Comparison of ENCODE assay signal across 8 mouse cellular contexts in genomic region chr1:134361195-134361856, GRCm38 (mm10). TPM values are rescaled to one million over a fixed set of nuclear protein-coding genes. Genes with fewer than 3 reads are reported as not detected.
DNase-seq lines count a peak whose midpoint lies in the region; ATAC-seq and TF ChIP-seq lines count a peak whose summit lies in the region.

No protein-coding gene starts in this region.

- peak; percentile 68 for ATAC-seq in erythroid progenitor cell, adult 5-6 weeks (replicated peaks; ENCODE audit: low FRiP score, poor library complexity, severe bottlenecking)
- ATAC-seq in limb, embryonic 15.5 days (ENCODE audit: insufficient number of reproducible peaks, low FRiP score, low TSS enrichment, low read depth): peak; percentile 84
- peak; percentile 83 for ATAC-seq in neural tube, embryonic 15.5 days (ENCODE audit: low FRiP score)

- no peak for TF ChIP-seq POLR2A in CH12.LX (IDR thresholded peaks at IDR 0.05; ENCODE audit: low read depth, low read length)

- TF ChIP-seq CTCF in CH12.LX (conservative IDR thresholded peaks at IDR 0.05 in 1 of 2, IDR thresholded peaks at IDR 0.05 in 1 of 2; ENCODE audit: low read depth in 2 of 2, low read length in 2 of 2): no peak

- peaks cover 28% of the 10 kb centered on the region for H3K36me3 ChIP-seq in heart, embryonic 10.5 days
- peaks cover 18 to 36% of the 10 kb centered on the region in 2 experiments for H3K36me3 ChIP-seq in CH12.LX (replicated peaks in 1 of 2; ENCODE audit: control insufficient read depth in 1 of 2, insufficient read depth in 1 of 2, low read length in 1 of 2)
- H3K36me3 ChIP-seq in limb, embryonic 15.5 days: peaks cover 19% of the 10 kb centered on the region
- H3K36me3 ChIP-seq in neural tube, embryonic 15.5 days: peaks cover 21% of the 10 kb centered on the region

- TF ChIP-seq EP300 in CH12.LX (IDR thresholded peaks at IDR 0.05; ENCODE audit: low read length): no peak

- no peaks in the 10 kb centered on the region for H3K27me3 ChIP-seq in heart, embryonic 10.5 days (ENCODE audit: insufficient read depth, poor library complexity, severe bottlenecking)
- no peaks in the 10 kb centered on the region for H3K27me3 ChIP-seq in CH12.LX (replicated peaks)
- no peaks in the 10 kb centered on the region for H3K27me3 ChIP-seq in limb, embryonic 15.5 days
- H3K27me3 ChIP-seq in neural tube, embryonic 15.5 days (replicated peaks): no peaks in the 10 kb centered on the region

- DNase-seq in heart, embryonic 10.5 days (ENCODE audit: low spot score): no peak
- no peak for DNase-seq in heart, adult 18-20 months
- peak; percentile 12 for DNase-seq in CH12.LX (ENCODE audit: extremely low read depth)
- DNase-seq in cerebellum, postnatal 10 days: no peak
- DNase-seq in thymus, postnatal 10 days (ENCODE audit: low spot score in 2 of 2): no peak

- peak overlapping the region; percentile 95 for H3K27ac ChIP-seq in heart, embryonic 10.5 days
- H3K27ac ChIP-seq in CH12.LX (ENCODE audit: insufficient read depth, low read depth): no peak overlapping the region
- peak overlapping the region; percentile 84 for H3K27ac ChIP-seq in limb, embryonic 15.5 days
- peak overlapping the region; percentile 87 for H3K27ac ChIP-seq in neural tube, embryonic 15.5 days (replicated peaks)

- peak overlapping the region; percentile 92 for H3K4me3 ChIP-seq in heart, embryonic 10.5 days
- H3K4me3 ChIP-seq in CH12.LX (replicated peaks in 1 of 3; ENCODE audit: low read depth in 2 of 3, low read length in 2 of 3, poor library complexity in 1 of 3): peak overlapping the region; percentile 85 to 99 (median 89)
- peak overlapping the region; percentile 87 for H3K4me3 ChIP-seq in limb, embryonic 15.5 days
- peak overlapping the region; percentile 91 for H3K4me3 ChIP-seq in neural tube, embryonic 15.5 days (replicated peaks)

- peaks cover 10% of the 10 kb centered on the region; the same call in 1 of the 2 replicates for H3K4me1 ChIP-seq in heart, embryonic 10.5 days
- peaks cover 2 to 17% of the 10 kb centered on the region in 2 experiments; a peak in 3 of 4 replicates for H3K4me1 ChIP-seq in CH12.LX (ENCODE audit: control insufficient read depth in 1 of 2, insufficient read depth in 2 of 2)
- H3K4me1 ChIP-seq in limb, embryonic 15.5 days: peaks cover 8% of the 10 kb centered on the region; the same call in 1 of the 2 replicates
- H3K4me1 ChIP-seq in neural tube, embryonic 15.5 days: peaks cover 27% of the 10 kb centered on the region

- 2% methylated on average over 44 of the region's 44 CpGs for WGBS in heart, embryonic 10.5 days
- under 1% methylated on average over 42 of the region's 44 CpGs for WGBS in limb, embryonic 15.5 days
- 3% methylated on average over 37 of the region's 44 CpGs for WGBS in neural tube, embryonic 15.5 days

- TF ChIP-seq RAD21 in CH12.LX (IDR thresholded peaks at IDR 0.05; ENCODE audit: low read depth, low read length): no peak

- peak overlapping the region; percentile 92 for H3K9ac ChIP-seq in CH12.LX (ENCODE audit: insufficient read depth, low read depth)
- peak overlapping the region; percentile 89 for H3K9ac ChIP-seq in limb, embryonic 15.5 days
- H3K9ac ChIP-seq in neural tube, embryonic 15.5 days (replicated peaks): peak overlapping the region; percentile 93

- H3K9me3 ChIP-seq in heart, embryonic 10.5 days: no peaks in the 10 kb centered on the region
- no peaks in the 10 kb centered on the region for H3K9me3 ChIP-seq in CH12.LX (replicated peaks; ENCODE audit: low read length)
- H3K9me3 ChIP-seq in limb, embryonic 15.5 days: no peaks in the 10 kb centered on the region
- no peaks in the 10 kb centered on the region for H3K9me3 ChIP-seq in neural tube, embryonic 15.5 days (replicated peaks)

- in situ Hi-C loops in CH12.LX (cut with MboI; ENCODE audit: low pct_ligation_motif_present, low pct_unique_long_range_greater_than_20kb, low sequenced_read_pairs): no loop called here

- peaks cover 25% of the 10 kb centered on the region for H3K79me2 ChIP-seq in CH12.LX (replicated peaks; ENCODE audit: control insufficient read depth, extremely low read depth, insufficient read depth, poor library complexity, severe bottlenecking)

- H3K4me2 ChIP-seq in CH12.LX (ENCODE audit: insufficient read depth, low read depth, poor library complexity, severe bottlenecking): peak overlapping the region; percentile 98
- H3K4me2 ChIP-seq in limb, embryonic 15.5 days: peak overlapping the region; percentile 63
- H3K4me2 ChIP-seq in neural tube, embryonic 15.5 days: peak overlapping the region; percentile 85

- dilution Hi-C loops in CH12.LX (cut with MboI; ENCODE audit: extremely low pct_ligation_motif_present, extremely low pct_unique_long_range_greater_than_20kb, low sequenced_read_pairs): no loop called here

TF ChIP-seq in CH12.LX, 34 proteins besides CTCF, POLR2A, EP300 and RAD21 (continues in another document):
- TF ChIP-seq ZC3H11A (IDR thresholded peaks at IDR 0.05; ENCODE audit: low read depth, low read length): no peak
- no peak for TF ChIP-seq POLR2AphosphoS2 (IDR thresholded peaks at IDR 0.05; ENCODE audit: low read depth, low read length)
- no peak for TF ChIP-seq JUND (conservative IDR thresholded peaks at IDR 0.05; ENCODE audit: low read depth, low read length)
- TF ChIP-seq MAFK (IDR thresholded peaks at IDR 0.05; ENCODE audit: insufficient replicate concordance, low read length): no peak
- no peak for TF ChIP-seq MYC (IDR thresholded peaks at IDR 0.05; ENCODE audit: low read depth, low read length)
- TF ChIP-seq TCF12 (IDR thresholded peaks at IDR 0.05; ENCODE audit: low read depth, low read length): no peak
- no peak for TF ChIP-seq USF1 (IDR thresholded peaks at IDR 0.05; ENCODE audit: low read depth, low read length)
- TF ChIP-seq MAZ (IDR thresholded peaks at IDR 0.05; ENCODE audit: low read depth, low read length): no peak
- no peak for TF ChIP-seq SIN3A (IDR thresholded peaks at IDR 0.05; ENCODE audit: low read length)

RNA-seq across cellular contexts. Expression of gene Tmem183a, which starts 0.5 kb away (rescaled TPM):
- 81.9 and 95.9 TPM in 2 replicates for polyA plus RNA-seq in heart, embryonic 10.5 days (2016; fragmentation: Nextera tagmentation; extraction: Ambion mirVana)
- total RNA-seq in heart, adult 18-20 months (2021): 10 to 100 TPM; 11.1 to 14.2 TPM
- 41.5 and 52.0 TPM in 2 replicates for total RNA-seq in CH12.LX (2012; rRNA removed)
- total RNA-seq in CH12.LX (2014; rRNA removed): 73.6 and 75.6 TPM in 2 replicates
- polyA plus RNA-seq in CH12.LX (2012; ENCODE audit: insufficient read length, low read depth): 61.1 and 82.4 TPM in 2 replicates
- 52.0 and 62.3 TPM in 2 replicates for total RNA-seq in erythroid progenitor cell, adult 5-6 weeks (2015; ENCODE audit: low replicate concordance)
- total RNA-seq in erythroid progenitor cell, adult 5-6 weeks (2017; ENCODE audit: low replicate concordance): 72.4 and 84.7 TPM in 2 replicates
- polyA plus RNA-seq in limb, embryonic 15.5 days (2015; fragmentation: Nextera tagmentation; extraction: Ambion mirVana): 80.2 and 80.3 TPM in 2 replicates
- 110 and 112 TPM in 2 replicates for polyA plus RNA-seq in neural tube, embryonic 15.5 days (2015; fragmentation: Nextera tagmentation; extraction: Ambion mirVana)

RNA-seq across cellular contexts. Expression of gene 4933406M09Rik, which starts 24.4 kb away (rescaled TPM):
- not detected in 2 replicates for polyA plus RNA-seq in heart, embryonic 10.5 days (2016; fragmentation: Nextera tagmentation; extraction: Ambion mirVana)
- total RNA-seq in heart, adult 18-20 months (2021): not detected
- total RNA-seq in CH12.LX (2012; rRNA removed) (not detected in 2 replicates), CH12.LX (2014; rRNA removed) (not detected in 2 replicates)
- polyA plus RNA-seq in CH12.LX (2012; ENCODE audit: insufficient read length, low read depth): not detected in 2 replicates
- not detected in 2 replicates for total RNA-seq in erythroid progenitor cell, adult 5-6 weeks (2015; ENCODE audit: low replicate concordance)
- total RNA-seq in erythroid progenitor cell, adult 5-6 weeks (2017; ENCODE audit: low replicate concordance): not detected in 2 replicates
- not detected in 2 replicates for polyA plus RNA-seq in limb, embryonic 15.5 days (2015; fragmentation: Nextera tagmentation; extraction: Ambion mirVana)
- not detected in 2 replicates for polyA plus RNA-seq in neural tube, embryonic 15.5 days (2015; fragmentation: Nextera tagmentation; extraction: Ambion mirVana)

RNA-seq across cellular contexts. Expression of gene Ppfia4, which starts 28.6 kb away (rescaled TPM):
- polyA plus RNA-seq in heart, embryonic 10.5 days (2016; fragmentation: Nextera tagmentation; extraction: Ambion mirVana): 8.5 and 16.0 TPM in 2 replicates
- total RNA-seq in heart, adult 18-20 months (2021): 1 to 10 TPM; 1.1 to 1.5 TPM
- total RNA-seq in CH12.LX (2012; rRNA removed): 0.21 and 0.30 TPM in 2 replicates
- 1.2 and 1.8 TPM in 2 replicates for total RNA-seq in CH12.LX (2014; rRNA removed)
- 5.1 and 5.4 TPM in 2 replicates for polyA plus RNA-seq in CH12.LX (2012; ENCODE audit: insufficient read length, low read depth)
- 0.42 and 0.72 TPM in 2 replicates for total RNA-seq in erythroid progenitor cell, adult 5-6 weeks (2015; ENCODE audit: low replicate concordance)
- total RNA-seq in erythroid progenitor cell, adult 5-6 weeks (2017; ENCODE audit: low replicate concordance): 3.0 TPM in 1 of 2 replicates, not detected in the other
- 7.5 and 11.1 TPM in 2 replicates for polyA plus RNA-seq in limb, embryonic 15.5 days (2015; fragmentation: Nextera tagmentation; extraction: Ambion mirVana)
- 29.1 and 31.6 TPM in 2 replicates for polyA plus RNA-seq in neural tube, embryonic 15.5 days (2015; fragmentation: Nextera tagmentation; extraction: Ambion mirVana)

RNA-seq across cellular contexts. Expression of gene Cyb5r1, which starts 44.0 kb away (rescaled TPM):
- 37.4 and 42.2 TPM in 2 replicates for polyA plus RNA-seq in heart, embryonic 10.5 days (2016; fragmentation: Nextera tagmentation; extraction: Ambion mirVana)
- 10 to 100 TPM; 27.4 to 28.0 TPM for total RNA-seq in heart, adult 18-20 months (2021)
- total RNA-seq in CH12.LX (2012; rRNA removed) (25.2 and 38.1 TPM in 2 replicates), CH12.LX (2014; rRNA removed) (17.5 and 18.6 TPM in 2 replicates)
- 43.6 and 44.3 TPM in 2 replicates for polyA plus RNA-seq in CH12.LX (2012; ENCODE audit: insufficient read length, low read depth)
- 22.3 and 39.0 TPM in 2 replicates for total RNA-seq in erythroid progenitor cell, adult 5-6 weeks (2015; ENCODE audit: low replicate concordance)
- 12.9 and 30.3 TPM in 2 replicates for total RNA-seq in erythroid progenitor cell, adult 5-6 weeks (2017; ENCODE audit: low replicate concordance)
- polyA plus RNA-seq in limb, embryonic 15.5 days (2015; fragmentation: Nextera tagmentation; extraction: Ambion mirVana): 38.8 and 44.2 TPM in 2 replicates
- 18.6 and 24.3 TPM in 2 replicates for polyA plus RNA-seq in neural tube, embryonic 15.5 days (2015; fragmentation: Nextera tagmentation; extraction: Ambion mirVana)

RNA-seq across cellular contexts. Expression of gene Adipor1, which starts 53.9 kb away (rescaled TPM):
- polyA plus RNA-seq in heart, embryonic 10.5 days (2016; fragmentation: Nextera tagmentation; extraction: Ambion mirVana): 91.3 and 119 TPM in 2 replicates
- 100 to 1,000 TPM; 126 to 129 TPM for total RNA-seq in heart, adult 18-20 months (2021)
- total RNA-seq in CH12.LX (2012; rRNA removed) (58.4 and 64.1 TPM in 2 replicates), CH12.LX (2014; rRNA removed) (83.7 and 94.0 TPM in 2 replicates)
- 65.3 and 70.8 TPM in 2 replicates for polyA plus RNA-seq in CH12.LX (2012; ENCODE audit: insufficient read length, low read depth)
- total RNA-seq in erythroid progenitor cell, adult 5-6 weeks (2015; ENCODE audit: low replicate concordance): 151 and 153 TPM in 2 replicates
- 114 and 119 TPM in 2 replicates for total RNA-seq in erythroid progenitor cell, adult 5-6 weeks (2017; ENCODE audit: low replicate concordance)
- 102 and 109 TPM in 2 replicates for polyA plus RNA-seq in limb, embryonic 15.5 days (2015; fragmentation: Nextera tagmentation; extraction: Ambion mirVana)
- 84.7 and 86.0 TPM in 2 replicates for polyA plus RNA-seq in neural tube, embryonic 15.5 days (2015; fragmentation: Nextera tagmentation; extraction: Ambion mirVana)
